9 mouse cellular contexts compared by ENCODE assay signal in the genomic region with DNA sequence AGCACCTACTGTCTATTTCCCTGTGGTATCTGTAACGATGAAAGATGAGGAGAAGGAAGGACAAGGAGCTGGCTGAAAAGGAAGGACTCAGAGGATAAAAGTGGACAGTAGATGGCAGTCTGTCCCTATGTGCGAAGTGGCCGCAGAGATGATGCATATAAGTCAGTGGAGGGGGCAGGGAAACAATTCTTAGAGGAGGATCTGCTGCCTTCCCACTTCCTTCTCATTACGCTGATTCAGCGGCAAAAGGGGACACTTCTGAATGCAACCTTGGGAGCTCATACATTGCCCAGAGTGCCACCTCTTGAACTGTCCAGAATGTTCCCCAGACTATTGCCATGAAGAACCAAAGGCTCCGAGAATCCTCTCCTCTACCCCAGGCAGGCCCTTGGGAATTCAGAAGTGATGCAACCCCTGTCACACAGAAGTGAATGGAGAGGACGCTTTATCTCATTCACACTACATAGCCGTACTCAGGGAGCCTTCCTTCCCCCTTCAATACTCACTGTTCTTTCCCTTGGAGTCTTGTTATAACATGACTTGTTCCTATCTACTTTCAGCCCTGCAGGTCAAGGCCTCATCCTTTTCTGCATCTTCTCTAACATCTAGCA. TPM values are rescaled to one million over a fixed set of nuclear protein-coding genes. Genes with fewer than 3 reads are reported as not detected.
DNase-seq lines count a peak whose midpoint lies in the region; TF ChIP-seq lines count a peak whose summit lies in the region.
"Had no signal": no experiment of that assay in that cellular context is flagged by ENCODE, and none has a peak within 500 bp of the region (broad histone marks: within the 10 kb centered on the region; RNA-seq: fewer than 3 reads in every experiment).

No protein-coding gene starts in this region.

- intact Hi-C loops in left cerebral cortex, adult 2 months (cut with DNase I), result loop anchor here (5.0 kb wide), 1 partner anchor 253 kb away; no protein-coding TSS in a partner anchor
- intact Hi-C loops in left cerebral cortex, postnatal 36 days (cut with DNase I), result no loop called here
- intact Hi-C loops in heart, postnatal 36 days (cut with DNase I), result loop anchor here (5.0 kb wide), 3 partner anchors 218 to 398 kb away; no protein-coding TSS in a partner anchor
- intact Hi-C loops in gastrocnemius, postnatal 14 days (cut with DNase I; ENCODE audit: low total_unique reads), result no loop called here

- DNase-seq in left cerebral cortex, adult 2 months (ENCODE audit: extremely low spot score in 1 of 2, low spot score in 2 of 2), result peak; percentile 20 to 36
- no peak for DNase-seq in left cerebral cortex, postnatal 36 days (ENCODE audit: low spot score in 2 of 2)
- peak; percentile 68 for DNase-seq in cerebellum, adult 8-10 months
- DNase-seq in heart, postnatal 36 days, result peak; percentile 29 to 55
- DNase-seq in lung, postnatal 36 days, result peak; percentile 46
- no peak for DNase-seq in ovary, adult 18-20 months (ENCODE audit: low spot score)
- DNase-seq in layer of hippocampus, adult 9-10 months (ENCODE audit: low spot score), result no peak
- no peak for DNase-seq in gastrocnemius, postnatal 14 days

- no peak overlapping the region for H3K27ac ChIP-seq in left cerebral cortex, adult 2 months

- no peak overlapping the region for H3K4me3 ChIP-seq in left cerebral cortex, adult 2 months

- peak; percentile 70 for TF ChIP-seq CTCF in left cerebral cortex, adult 2 months (IDR thresholded peaks at IDR 0.05)

RNA-seq across cellular contexts. Expression of a gene that starts 12.2 kb away (rescaled TPM):
- total RNA-seq in left cerebral cortex, adult 2 months (2021), result 1 to 10 TPM; 2.8 to 3.3 TPM
- 1 to 10 TPM; 2.0 to 2.2 TPM for total RNA-seq in left cerebral cortex, postnatal 36 days (2021)
- total RNA-seq in heart, postnatal 36 days (2021), result 1 to 10 TPM; 3.4 to 4.5 TPM
- total RNA-seq in gastrocnemius, postnatal 14 days (2021), result 1 to 10 TPM; 2.3 TPM
- total RNA-seq: hematopoietic stem cell, adult 5-6 weeks had no signal

Comparison
In these comparisons a context has a peak if more than half of its experiments do, and no peak if none do; other contexts are left out.
1. DNase-seq: peak in left cerebral cortex, adult 2 months (2 of 2), cerebellum, adult 8-10 months (single experiment), heart, postnatal 36 days (2 of 2) and lung, postnatal 36 days (single experiment); none in left cerebral cortex, postnatal 36 days (0 of 2), ovary, adult 18-20 months (single experiment), layer of hippocampus, adult 9-10 months (single experiment) and gastrocnemius, postnatal 14 days (single experiment).
2. intact Hi-C loops: an anchor here in left cerebral cortex, adult 2 months (5.0 kb wide) and heart, postnatal 36 days (5.0 kb wide); none called in left cerebral cortex, postnatal 36 days and gastrocnemius, postnatal 14 days.